Mouse (Mus musculus) heart, embryonic 14.5 days (tissue): ENCODE data around the gene Akap3. TPM values are rescaled to one million over a fixed set of nuclear protein-coding genes. Genes with fewer than 3 reads are reported as not detected.

Experiments
- ATAC-seq: fragments of 200-750 bp; cut with Nextera tagmentation; 2 replicates; pipeline ENCODE4 v1.8.0; 2017; ENCODE audit warnings: low read depth, moderate TSS enrichment; ENCODE audit not compliant: insufficient number of reproducible peaks, insufficient read depth, low FRiP score
- H3K27ac ChIP-seq, 2 experiments: fragments of 200-500 bp in 1 of 2; fragments of 300-500 bp in 1 of 2; sonication (generic) in 1 of 2; replicated peaks in 1 of 2; 2 replicates each; pipeline ENCODE4 v1.5.1; 2012 to 2014; ENCODE audit warnings: low read depth in 2 of 2, low read length in 2 of 2, control low read depth in 1 of 2, mild to moderate bottlenecking in 1 of 2, mixed read lengths in 1 of 2; ENCODE audit not compliant: control insufficient read depth in 1 of 2, insufficient read depth in 1 of 2
- H3K27me3 ChIP-seq: fragments of 300-500 bp; sonication (generic); 2 replicates; pipeline ENCODE4 v1.6.1; 2014; ENCODE audit warnings: mild to moderate bottlenecking, low read length, control low read depth; ENCODE audit not compliant: control insufficient read depth, insufficient read depth
- H3K36me3 ChIP-seq: fragments of 300-500 bp; sonication (generic); 2 replicates; pipeline ENCODE4 v1.6.1; 2014; ENCODE audit warnings: mild to moderate bottlenecking, control low read depth, low read length, mixed read lengths; ENCODE audit not compliant: control insufficient read depth, insufficient read depth
- H3K4me1 ChIP-seq, 2 experiments: fragments of 200-500 bp in 1 of 2; fragments of 300-500 bp in 1 of 2; sonication (generic) in 1 of 2; 2 replicates each; pipeline ENCODE4 v1.6.1; 2012 to 2014; ENCODE audit warnings: low read length in 2 of 2, control low read depth in 1 of 2, mixed read lengths in 1 of 2; ENCODE audit not compliant: control insufficient read depth in 2 of 2, insufficient read depth in 2 of 2
- H3K4me2 ChIP-seq: fragments of 300-500 bp; sonication (generic); 2 replicates; pipeline ENCODE4 v1.6.1; 2014; ENCODE audit warnings: mild to moderate bottlenecking, low read length
- H3K4me3 ChIP-seq, 2 experiments: fragments of 200-500 bp in 1 of 2; fragments of 300-500 bp in 1 of 2; sonication (generic) in 1 of 2; 2 replicates each; pipeline ENCODE4 v1.5.1; 2012 to 2014; ENCODE audit warnings: low read length in 2 of 2, mild to moderate bottlenecking in 2 of 2, control low read depth in 1 of 2, low read depth in 1 of 2, moderate library complexity in 1 of 2; ENCODE audit not compliant: control insufficient read depth in 1 of 2, insufficient read depth in 1 of 2
- H3K9ac ChIP-seq: fragments of 300-500 bp; sonication (generic); 2 replicates; pipeline ENCODE4 v1.6.1; 2014; ENCODE audit warnings: mild to moderate bottlenecking, low read length
- H3K9me3 ChIP-seq: fragments of 300-500 bp; sonication (generic); 2 replicates; pipeline ENCODE4 v1.6.1; 2016; ENCODE audit warnings: low read length, control low read depth; ENCODE audit not compliant: control insufficient read depth
- WGBS: fragments of 180-500 bp; shearing (Covaris S2); extraction: QIAGEN DNeasy Blood & Tissue Kit; methylation state at CpG from one replicate; pipeline ENCODE4 v1.1.7; 2014; 5-methylcytosine and 5-hydroxymethylcytosine counted together
- polyA plus RNA-seq: library from polyadenylated mRNA; unstranded; fragments of >200 nt; fragmentation: Nextera tagmentation; extraction: Ambion mirVana; gene quantifications from 2 replicates; pipeline ENCODE4 v1.2.1, GENCODE M21; 2014

Gene Akap3
- not detected in 2 replicates for polyA plus RNA-seq

DNA sequence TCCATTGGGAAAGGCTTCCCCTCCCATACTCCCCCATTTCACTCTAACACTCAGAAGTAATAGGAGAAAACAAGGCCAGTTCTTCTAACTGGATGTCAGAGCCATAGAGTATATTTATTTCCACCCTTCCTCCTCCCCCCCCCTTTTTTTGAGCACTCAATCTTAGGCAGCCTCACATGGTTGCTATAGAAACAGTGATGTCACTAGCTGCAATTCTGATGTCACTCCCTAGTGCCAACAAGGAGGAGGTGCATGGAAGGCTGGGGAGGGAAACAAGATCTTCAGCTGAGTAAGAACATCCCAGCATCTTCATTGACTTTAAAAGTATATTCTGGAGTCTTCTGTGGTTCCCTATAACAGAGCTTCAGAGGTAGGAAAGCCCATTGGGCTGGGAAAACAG lies at the start of gene Akap3:
Gene Akap3 (plus strand): TSS at position 218 of the 400 bp plus-strand sequence.
- H3K4me1 ChIP-seq: peaks cover 0 to 7% of the 10 kb centered on the region in 2 experiments; a peak in 3 of 4 replicates

DNA sequence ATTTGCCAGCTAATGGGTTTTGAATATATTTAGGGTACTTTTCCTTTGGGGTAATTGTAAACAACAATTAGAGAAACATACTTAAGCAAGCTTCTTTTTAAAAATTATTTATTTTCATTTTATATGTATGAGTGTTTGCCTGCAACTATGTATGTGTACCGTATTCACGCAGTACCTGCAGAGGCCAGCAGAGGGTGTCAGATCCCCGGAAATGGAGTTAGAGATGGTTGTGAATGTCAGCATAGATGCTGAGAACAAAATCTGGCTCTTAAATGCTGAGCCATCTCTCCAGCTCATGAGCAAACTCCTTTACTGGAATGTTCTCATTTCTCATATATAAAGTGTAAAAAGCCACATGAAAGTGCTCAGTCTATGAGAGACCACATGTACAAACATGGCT lies 46.1 kb upstream of the Akap3 start:
- Histone ChIP-seq H3K4me2 (no peak overlapping the region), H3K9me3 (no peaks in the 10 kb centered on the region), H3K27me3 (no peaks in the 10 kb centered on the region), H3K9ac (no peak overlapping the region), H3K36me3 (no peaks in the 10 kb centered on the region), H3K4me3 (no peak overlapping the region), H3K27ac (no peak overlapping the region), H3K4me1 (no peaks in the 10 kb centered on the region)
- no peak for ATAC-seq
- 73% methylated on average over 3 of the region's 3 CpGs for WGBS

More for the DNA sequence above, at the start of gene Akap3:
- no peak for ATAC-seq
- no peaks in the 10 kb centered on the region for H3K9me3 ChIP-seq
- no peaks in the 10 kb centered on the region for H3K36me3 ChIP-seq
- peaks cover 6% of the 10 kb centered on the region; the same call in 1 of the 2 replicates for H3K27me3 ChIP-seq
- no peak within 1 kb of the TSS for H3K4me2 ChIP-seq
- H3K27ac ChIP-seq: no peak within 1 kb of the TSS
- no peak within 1 kb of the TSS for H3K9ac ChIP-seq
- no peak within 1 kb of the TSS for H3K4me3 ChIP-seq

DNA sequence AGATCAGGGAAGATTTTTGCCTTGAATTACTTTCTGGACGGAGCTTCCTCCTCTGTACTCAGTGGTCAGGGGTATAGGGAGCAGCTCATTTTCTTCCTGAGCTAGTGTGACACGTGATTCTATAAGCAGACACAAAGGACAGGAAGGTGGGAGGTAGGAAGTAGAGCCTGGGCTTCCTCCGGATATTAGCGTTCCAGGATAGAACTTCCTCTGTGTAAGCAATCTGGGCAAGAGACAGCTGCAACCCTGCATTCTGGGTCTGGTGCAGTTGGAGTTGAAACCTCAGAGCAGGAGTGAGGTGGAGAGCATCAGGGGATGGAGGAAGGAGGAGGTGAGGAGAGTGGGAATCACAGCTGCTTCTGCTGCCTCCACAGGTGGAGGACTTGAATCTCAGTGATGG lies 44.8 kb upstream of the Akap3 start:
- H3K4me3 ChIP-seq: no peak overlapping the region
- H3K27ac ChIP-seq: no peak overlapping the region
- no peaks in the 10 kb centered on the region for H3K27me3 ChIP-seq
- no peaks in the 10 kb centered on the region for H3K4me1 ChIP-seq
- H3K9me3 ChIP-seq: no peaks in the 10 kb centered on the region
- no peak overlapping the region for H3K9ac ChIP-seq
- H3K36me3 ChIP-seq: no peaks in the 10 kb centered on the region
- WGBS: 56% methylated on average over 4 of the region's 4 CpGs
- ATAC-seq: peak; percentile 26; the same call in 1 of the 2 replicates
- no peak overlapping the region for H3K4me2 ChIP-seq

DNA sequence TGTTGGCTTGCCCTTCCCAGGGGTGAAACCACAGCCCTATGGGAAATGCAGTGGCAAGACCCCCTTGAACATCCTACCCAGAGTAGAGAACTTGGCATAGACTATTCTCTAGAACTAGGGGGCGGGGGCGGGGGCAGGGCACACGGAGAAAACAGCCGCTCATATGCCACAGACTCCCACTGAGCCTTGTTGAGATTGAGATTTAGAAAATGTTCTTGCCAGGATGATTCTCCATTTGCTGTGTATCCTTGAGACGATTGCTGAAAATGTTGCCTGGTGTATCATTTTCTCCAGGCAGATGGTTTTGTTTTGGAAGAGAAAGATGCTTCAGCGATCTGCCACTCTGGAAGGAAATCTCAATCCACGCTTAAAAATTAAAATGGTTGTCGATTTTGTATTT lies 44.3 kb upstream of the Akap3 start:
- H3K36me3 ChIP-seq: no peaks in the 10 kb centered on the region
- no peak for ATAC-seq
- no peaks in the 10 kb centered on the region for H3K27me3 ChIP-seq
- no peak overlapping the region for H3K27ac ChIP-seq
- H3K4me1 ChIP-seq: no peaks in the 10 kb centered on the region
- H3K4me3 ChIP-seq: no peak overlapping the region
- no peak overlapping the region for H3K4me2 ChIP-seq
- no peaks in the 10 kb centered on the region for H3K9me3 ChIP-seq
- WGBS: 78% methylated on average over 8 of the region's 8 CpGs
- no peak overlapping the region for H3K9ac ChIP-seq

DNA sequence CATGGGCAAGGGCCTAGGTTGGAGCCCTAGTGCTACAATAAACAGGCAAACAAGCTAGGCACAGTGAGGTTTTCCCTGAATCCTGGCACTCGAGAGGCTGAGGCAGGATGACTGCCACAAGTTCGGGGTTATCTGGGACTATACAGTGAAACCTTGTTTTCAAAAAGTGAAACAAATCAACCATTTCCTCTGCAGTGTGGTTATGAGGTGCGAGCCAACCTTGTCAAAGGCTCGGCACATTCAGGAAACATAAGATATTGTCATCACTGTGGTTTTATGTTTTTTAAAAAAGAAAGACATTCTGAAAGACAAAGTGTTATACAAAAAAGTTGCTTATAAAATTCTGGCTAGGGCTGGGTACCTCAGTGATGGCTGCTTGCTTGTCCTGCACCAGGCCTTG lies 41.4 kb upstream of the Akap3 start:
- H3K27me3 ChIP-seq: no peaks in the 10 kb centered on the region
- H3K27ac ChIP-seq: no peak overlapping the region
- H3K36me3 ChIP-seq: no peaks in the 10 kb centered on the region
- H3K9ac ChIP-seq: no peak overlapping the region
- no peaks in the 10 kb centered on the region for H3K4me1 ChIP-seq
- H3K4me3 ChIP-seq: no peak overlapping the region
- WGBS: 84% methylated on average over 4 of the region's 4 CpGs
- no peaks in the 10 kb centered on the region for H3K9me3 ChIP-seq
- H3K4me2 ChIP-seq: no peak overlapping the region
- ATAC-seq: no peak

DNA sequence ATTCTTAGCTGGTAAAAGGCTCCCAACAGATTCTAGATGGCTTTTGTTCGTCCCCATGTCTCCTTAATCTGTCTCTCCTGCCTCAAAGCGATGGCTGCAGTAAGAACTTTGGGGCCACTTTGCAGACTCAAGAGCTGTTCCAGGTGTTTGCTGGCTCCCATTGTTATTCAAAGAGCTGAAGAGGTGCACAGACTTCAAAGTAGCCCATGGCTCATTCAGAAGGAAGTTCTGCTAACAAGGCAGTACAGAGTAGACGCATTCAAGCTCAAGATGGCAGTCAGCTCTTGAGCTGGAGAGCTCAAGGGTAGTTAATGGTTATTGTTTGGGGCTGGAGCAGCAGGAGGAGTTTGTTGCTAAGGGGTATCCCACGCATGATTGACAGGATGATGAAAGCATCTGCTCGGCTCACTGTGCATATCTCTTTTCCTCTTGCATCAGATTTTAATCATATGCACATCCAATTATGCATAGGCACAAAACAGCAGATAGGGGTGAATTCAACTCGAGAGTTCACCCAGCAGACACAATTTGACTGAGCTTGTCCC lies 37.6 kb upstream of the Akap3 start:
- H3K27me3 ChIP-seq: no peaks in the 10 kb centered on the region
- no peak for ATAC-seq
- no peak overlapping the region for H3K4me3 ChIP-seq
- no peaks in the 10 kb centered on the region for H3K4me1 ChIP-seq
- H3K27ac ChIP-seq: no peak overlapping the region
- WGBS: 67% methylated on average over 6 of the region's 6 CpGs
- H3K36me3 ChIP-seq: peaks cover 10% of the 10 kb centered on the region
- no peak overlapping the region for H3K9ac ChIP-seq
- H3K9me3 ChIP-seq: no peaks in the 10 kb centered on the region
- no peak overlapping the region for H3K4me2 ChIP-seq

DNA sequence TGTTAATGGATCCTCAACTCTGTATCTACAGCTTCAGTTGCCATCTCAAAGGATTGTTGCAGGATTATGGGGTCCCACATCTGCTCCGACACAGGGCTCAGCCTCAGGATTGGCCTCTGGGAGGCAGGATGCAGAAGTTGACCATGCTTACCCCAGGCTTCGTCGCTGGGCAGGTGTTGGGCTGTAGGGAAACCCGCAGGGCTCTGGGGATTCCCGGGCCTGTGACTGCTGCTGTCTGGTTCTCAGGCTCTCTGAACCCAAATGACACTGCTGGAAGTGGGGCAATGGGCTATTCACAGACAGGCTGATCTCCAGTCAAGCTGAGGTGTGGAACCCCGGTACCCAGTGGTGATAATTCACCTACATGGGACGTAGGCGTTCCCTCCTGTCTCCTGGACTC lies 36.6 kb upstream of the Akap3 start:
- no peak for ATAC-seq
- Histone ChIP-seq H3K4me3 (no peak overlapping the region), H3K27ac (no peak overlapping the region), H3K9ac (no peak overlapping the region), H3K4me1 (no peaks in the 10 kb centered on the region), H3K27me3 (no peaks in the 10 kb centered on the region), H3K9me3 (no peaks in the 10 kb centered on the region), H3K4me2 (no peak overlapping the region), H3K36me3 (peaks cover 20% of the 10 kb centered on the region)
- 87% methylated on average over 8 of the region's 8 CpGs for WGBS

DNA sequence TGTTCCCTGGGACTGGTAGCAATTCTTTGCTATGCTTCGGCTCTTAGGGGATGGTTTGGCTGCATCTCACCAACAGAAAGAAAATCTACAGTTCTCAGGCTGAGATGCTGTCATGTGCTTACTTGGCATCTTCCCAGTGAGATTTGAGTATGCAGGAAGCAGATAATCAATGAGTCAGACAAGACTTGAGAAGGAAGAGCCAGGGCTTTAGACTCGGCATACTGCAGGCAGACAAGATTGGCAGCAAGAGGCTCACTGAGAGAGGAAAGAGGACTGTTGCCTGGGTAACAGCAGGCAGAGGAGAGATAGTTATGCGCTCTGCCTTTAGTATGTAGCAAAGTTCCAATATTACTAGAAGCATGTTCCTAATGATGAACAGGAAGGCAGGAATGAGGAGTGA lies 29.8 kb upstream of the Akap3 start:
- Histone ChIP-seq H3K4me1 (no peaks in the 10 kb centered on the region), H3K4me3 (no peak overlapping the region), H3K27ac (no peak overlapping the region), H3K9me3 (no peaks in the 10 kb centered on the region), H3K27me3 (no peaks in the 10 kb centered on the region), H3K36me3 (peaks cover 88% of the 10 kb centered on the region), H3K9ac (no peak overlapping the region), H3K4me2 (no peak overlapping the region)
- WGBS: 76% methylated on average over 3 of the region's 3 CpGs
- ATAC-seq: no peak
